Mouse (Mus musculus): ENCODE data around the gene Clasp1.

- no peak for TF ChIP-seq CTCF (IDR thresholded peaks at IDR 0.05; ENCODE audit: borderline replicate concordance, insufficient read depth, low read length)
- peak; percentile 90 for TF ChIP-seq POLR2A (IDR thresholded peaks at IDR 0.05; ENCODE audit: low read depth, low read length)
Measured at GRCm38 (mm10) chr1:118388757-118389453, at the start of gene Clasp1.
